Mouse (Mus musculus) lung, embryonic 16.5 days (tissue): ENCODE results near the gene Tspan9. TPM values are rescaled to one million over a fixed set of nuclear protein-coding genes. Genes with fewer than 3 reads are reported as not detected.

ENCODE experiments used
- ATAC-seq: fragments of 200-750 bp; cut with Nextera tagmentation; 2 replicates; pipeline ENCODE4 v1.8.0; 2017; ENCODE audit warnings: low read depth, mild to moderate bottlenecking, moderate library complexity
- H3K27ac ChIP-seq: fragments of 300-500 bp; sonication (generic); 2 replicates; pipeline ENCODE4 v1.5.1; 2014; ENCODE audit warnings: mild to moderate bottlenecking, control low read depth, low read length
- H3K27me3 ChIP-seq: fragments of 300-500 bp; sonication (generic); 2 replicates; pipeline ENCODE4 v1.6.1; 2014; ENCODE audit warnings: low read depth, low read length, mixed read lengths; ENCODE audit not compliant: control insufficient read depth, insufficient read depth
- H3K36me3 ChIP-seq: fragments of 300-500 bp; sonication (generic); 2 replicates; pipeline ENCODE4 v1.6.1; 2014; ENCODE audit warnings: low read length; ENCODE audit not compliant: control insufficient read depth, insufficient read depth
- H3K4me1 ChIP-seq: fragments of 300-500 bp; sonication (generic); replicated peaks from 2 replicates; pipeline ENCODE4 v1.6.1; 2014; ENCODE audit warnings: low read length, mixed read lengths; ENCODE audit not compliant: control insufficient read depth, insufficient read depth
- H3K4me2 ChIP-seq: fragments of 300-500 bp; sonication (generic); 2 replicates; pipeline ENCODE4 v1.6.1; 2014; ENCODE audit warnings: low read depth, low read length, control low read depth
- H3K4me3 ChIP-seq: fragments of 300-500 bp; sonication (generic); 2 replicates; pipeline ENCODE4 v1.5.1; 2014; ENCODE audit warnings: mild to moderate bottlenecking, low read length, control low read depth
- H3K9ac ChIP-seq: fragments of 300-500 bp; sonication (generic); 2 replicates; pipeline ENCODE4 v1.6.1; 2014; ENCODE audit warnings: low read length, control low read depth
- H3K9me3 ChIP-seq: fragments of 300-500 bp; sonication (generic); 2 replicates; pipeline ENCODE4 v1.6.1; 2016; ENCODE audit warnings: low read length; ENCODE audit not compliant: control insufficient read depth
- WGBS: fragments of 180-500 bp; shearing (Covaris S2); extraction: QIAGEN DNeasy Blood & Tissue Kit; methylation state at CpG from one replicate; pipeline ENCODE4 v1.1.7; 2014; 5-methylcytosine and 5-hydroxymethylcytosine counted together
- polyA plus RNA-seq: library from polyadenylated mRNA; unstranded; fragments of >200 nt; fragmentation: Nextera tagmentation; extraction: Ambion mirVana; gene quantifications from 2 replicates; pipeline ENCODE4 v1.2.1, GENCODE M21; 2015

Tspan9 gene
- polyA plus RNA-seq, 1 experiment from 2014 or later, result 158 TPM

- no peak for ATAC-seq
- 66% methylated on average over 5 of the region's 5 CpGs for WGBS
- H3K4me1 ChIP-seq, result peaks cover 47% of the 10 kb centered on the region
These were observed 7.9 kb downstream of the Tspan9 start for GRCm38 (mm10) chr6:128135459-128135858.

GRCm38 (mm10) chr6:128135006-128135405 lies 8.4 kb downstream of the Tspan9 start:
- no peak overlapping the region for H3K4me3 ChIP-seq
- H3K36me3 ChIP-seq, result no peaks in the 10 kb centered on the region
- no peak overlapping the region for H3K4me2 ChIP-seq
- no peak overlapping the region for H3K9ac ChIP-seq
- ATAC-seq, result no peak
- no peaks in the 10 kb centered on the region for H3K9me3 ChIP-seq
- peaks cover 47% of the 10 kb centered on the region for H3K4me1 ChIP-seq
- no peak overlapping the region; the same call in 1 of the 2 replicates for H3K27ac ChIP-seq
- no peaks in the 10 kb centered on the region for H3K27me3 ChIP-seq
- 74% methylated on average over 5 of the region's 5 CpGs for WGBS

More at GRCm38 (mm10) chr6:128135459-128135858, 7.9 kb downstream of the Tspan9 start:
- no peaks in the 10 kb centered on the region for H3K27me3 ChIP-seq
- no peak overlapping the region for H3K9ac ChIP-seq
- H3K9me3 ChIP-seq, result no peaks in the 10 kb centered on the region
- H3K36me3 ChIP-seq, result no peaks in the 10 kb centered on the region
- H3K4me3 ChIP-seq, result no peak overlapping the region
- H3K27ac ChIP-seq, result no peak overlapping the region
- no peak overlapping the region for H3K4me2 ChIP-seq

DNA sequence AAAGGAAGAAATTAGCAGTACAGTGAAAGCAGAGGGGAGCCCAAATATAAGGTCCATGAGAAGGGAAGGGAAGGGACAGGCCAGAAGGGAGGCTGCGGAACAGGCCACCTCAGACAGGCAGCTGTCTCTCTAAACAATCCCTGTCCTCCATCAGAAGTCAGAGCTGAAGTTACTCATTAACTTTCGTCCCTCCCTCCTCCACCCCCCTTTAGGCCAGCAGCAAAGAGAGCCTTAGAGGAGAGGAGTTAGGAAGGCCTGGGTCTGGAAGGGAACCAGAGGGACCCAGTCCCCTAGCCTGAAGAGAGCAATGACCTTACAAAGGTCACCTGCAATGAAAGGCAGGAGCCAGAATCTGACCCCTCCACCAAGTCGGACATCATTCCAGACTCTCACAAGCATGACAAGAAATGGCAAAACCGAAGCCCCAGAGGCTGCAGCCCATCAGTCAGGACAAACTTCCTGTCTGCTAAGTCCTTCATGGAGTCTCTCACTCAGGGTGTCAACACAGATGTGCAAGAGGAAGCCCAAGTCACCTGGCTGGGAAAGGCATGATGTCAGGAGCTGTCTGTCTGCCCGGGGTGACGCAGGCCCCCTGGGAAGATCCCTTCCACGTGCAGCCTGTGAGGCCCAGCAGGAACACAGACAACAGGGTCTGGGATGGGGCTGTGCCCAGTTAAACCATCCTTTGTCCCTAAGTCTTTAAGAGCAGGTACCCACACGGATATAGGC lies 9.0 kb downstream of the Tspan9 start:
- peaks cover 47% of the 10 kb centered on the region for H3K4me1 ChIP-seq
- H3K4me3 ChIP-seq, result no peak overlapping the region
- ATAC-seq, result peak; percentile 19; the same call in 1 of the 2 replicates
- WGBS, result 33% methylated on average over 8 of the region's 8 CpGs
- H3K27ac ChIP-seq, result peak overlapping the region; percentile 85
- no peaks in the 10 kb centered on the region for H3K27me3 ChIP-seq
- H3K9me3 ChIP-seq, result no peaks in the 10 kb centered on the region
- H3K36me3 ChIP-seq, result 0 out of 2 replicates have a peak, but pooled peaks cover 1% of the 10 kb centered on the region
- H3K4me2 ChIP-seq, result peak overlapping the region; percentile 27; the same call in 1 of the 2 replicates
- H3K9ac ChIP-seq, result peak overlapping the region; percentile 39; the same call in 1 of the 2 replicates

- Histone ChIP-seq H3K27me3 (no peaks in the 10 kb centered on the region), H3K4me1 (peaks cover 47% of the 10 kb centered on the region), H3K9ac (peak overlapping the region; percentile 39; the same call in 1 of the 2 replicates), H3K9me3 (no peaks in the 10 kb centered on the region), H3K4me2 (peak overlapping the region; percentile 27; the same call in 1 of the 2 replicates), H3K4me3 (no peak overlapping the region), H3K36me3 (0 out of 2 replicates have a peak, but pooled peaks cover 4% of the 10 kb centered on the region), H3K27ac (peak overlapping the region; percentile 85)
- WGBS, result 50% methylated on average over 10 of the region's 10 CpGs
- ATAC-seq, result peak; percentile 15; the same call in 1 of the 2 replicates
These were observed 9.7 kb downstream of the Tspan9 start for GRCm38 (mm10) chr6:128133679-128134191.

DNA sequence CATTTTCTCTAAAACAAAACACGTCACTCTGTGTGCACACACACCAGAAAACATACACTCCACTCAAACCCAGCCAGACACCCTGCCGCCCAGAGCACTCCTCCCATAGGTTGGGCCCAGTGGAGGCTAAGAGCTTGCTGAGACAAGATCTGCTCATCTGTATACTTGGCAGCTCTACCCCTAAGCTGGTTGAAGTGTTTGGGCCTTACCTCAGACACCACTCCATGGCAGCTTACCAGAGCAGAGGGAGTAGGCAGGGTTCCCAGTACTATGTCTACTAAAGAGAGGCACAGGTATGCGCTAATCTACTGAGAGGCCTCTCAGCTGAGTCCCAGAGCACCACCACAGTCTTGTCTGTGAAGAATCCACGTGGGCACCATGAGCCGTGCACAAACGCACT lies 10.8 kb downstream of the Tspan9 start:
- H3K9ac ChIP-seq, result no peak overlapping the region
- 70% methylated on average over 6 of the region's 6 CpGs for WGBS
- peak overlapping the region; percentile 55 for H3K27ac ChIP-seq
- no peaks in the 10 kb centered on the region for H3K27me3 ChIP-seq
- peak; percentile 61 for ATAC-seq
- peaks cover 47% of the 10 kb centered on the region for H3K4me1 ChIP-seq
- H3K36me3 ChIP-seq, result 0 out of 2 replicates have a peak, but pooled peaks cover 4% of the 10 kb centered on the region
- H3K4me3 ChIP-seq, result no peak overlapping the region
- no peak overlapping the region for H3K4me2 ChIP-seq
- H3K9me3 ChIP-seq, result no peaks in the 10 kb centered on the region

DNA sequence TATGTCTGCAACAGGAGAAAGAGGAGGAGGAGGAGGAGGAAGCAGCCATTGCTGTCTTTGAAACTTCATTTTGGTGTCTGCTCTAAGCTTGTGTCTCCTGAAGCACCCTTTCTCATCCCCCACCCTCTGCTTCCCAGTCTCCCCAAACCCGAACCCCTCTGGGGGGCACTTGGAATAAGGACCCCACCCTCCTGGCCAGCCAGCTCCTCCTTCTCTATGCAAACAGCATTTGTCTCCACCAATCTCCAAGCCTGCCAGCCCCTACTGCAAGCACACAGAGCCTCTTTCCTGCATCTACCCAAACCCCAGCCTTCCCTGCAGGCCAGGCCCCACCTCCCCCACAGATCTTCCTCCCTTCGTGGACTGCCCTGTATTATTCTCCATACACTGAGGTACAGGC lies 12.0 kb downstream of the Tspan9 start:
- Histone ChIP-seq H3K4me1 (peaks cover 41% of the 10 kb centered on the region), H3K4me2 (no peak overlapping the region), H3K36me3 (0 out of 2 replicates have a peak, but pooled peaks cover 4% of the 10 kb centered on the region), H3K27me3 (no peaks in the 10 kb centered on the region), H3K27ac (no peak overlapping the region), H3K4me3 (no peak overlapping the region), H3K9me3 (no peaks in the 10 kb centered on the region), H3K9ac (0 out of 2 replicates have a peak overlapping the region, but pooled peaks have one; percentile 19)
- ATAC-seq, result no peak
- 41% methylated on average over 2 of the region's 2 CpGs for WGBS

GRCm38 (mm10) chr6:128130686-128131085 lies 12.7 kb downstream of the Tspan9 start:
- no peak for ATAC-seq
- 0 out of 2 replicates have a peak, but pooled peaks cover 4% of the 10 kb centered on the region for H3K36me3 ChIP-seq
- no peaks in the 10 kb centered on the region for H3K9me3 ChIP-seq
- no peak overlapping the region for H3K27ac ChIP-seq
- H3K4me3 ChIP-seq, result no peak overlapping the region
- H3K9ac ChIP-seq, result no peak overlapping the region
- H3K27me3 ChIP-seq, result no peaks in the 10 kb centered on the region
- peaks cover 39% of the 10 kb centered on the region for H3K4me1 ChIP-seq
- no peak overlapping the region for H3K4me2 ChIP-seq
- WGBS, result 84% methylated on average over 4 of the region's 4 CpGs

- no peak overlapping the region for H3K4me3 ChIP-seq
- H3K27me3 ChIP-seq, result no peaks in the 10 kb centered on the region
- ATAC-seq, result no peak
These were observed 14.0 kb downstream of the Tspan9 start for GRCm38 (mm10) chr6:128129382-128129781.

DNA sequence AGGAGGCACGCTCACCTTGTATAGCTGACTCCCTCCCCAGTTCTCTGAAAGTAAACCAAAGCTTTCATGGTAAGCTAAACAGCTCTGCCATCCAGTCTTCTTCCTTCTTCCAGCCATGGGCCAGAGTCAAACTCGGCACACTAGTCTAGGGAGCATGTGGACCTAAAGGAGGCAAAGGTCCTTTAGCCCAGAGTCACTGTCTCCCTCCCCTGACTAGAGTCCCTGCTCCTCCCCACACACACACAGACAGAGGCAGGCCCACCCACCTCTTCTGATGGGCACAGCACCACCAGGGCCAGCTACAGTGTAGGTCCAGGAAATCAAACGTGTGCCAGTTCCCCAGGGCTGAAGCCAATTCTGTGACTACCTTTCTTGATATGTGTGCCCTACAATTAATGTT lies 16.1 kb downstream of the Tspan9 start:
- ATAC-seq, result no peak
- H3K36me3 ChIP-seq, result 0 out of 2 replicates have a peak, but pooled peaks cover 4% of the 10 kb centered on the region
- H3K27me3 ChIP-seq, result no peaks in the 10 kb centered on the region
- peaks cover 39% of the 10 kb centered on the region for H3K4me1 ChIP-seq
- 76% methylated on average over 3 of the region's 3 CpGs for WGBS
- H3K9me3 ChIP-seq, result no peaks in the 10 kb centered on the region
- no peak overlapping the region for H3K4me2 ChIP-seq
- H3K4me3 ChIP-seq, result no peak overlapping the region
- H3K9ac ChIP-seq, result no peak overlapping the region
- H3K27ac ChIP-seq, result no peak overlapping the region

More at GRCm38 (mm10) chr6:128129382-128129781, 14.0 kb downstream of the Tspan9 start:
- 62% methylated on average over 5 of the region's 5 CpGs for WGBS
- H3K36me3 ChIP-seq, result 0 out of 2 replicates have a peak, but pooled peaks cover 4% of the 10 kb centered on the region
- peaks cover 39% of the 10 kb centered on the region for H3K4me1 ChIP-seq
- H3K9ac ChIP-seq, result no peak overlapping the region
- H3K27ac ChIP-seq, result no peak overlapping the region
- no peak overlapping the region for H3K4me2 ChIP-seq
- H3K9me3 ChIP-seq, result no peaks in the 10 kb centered on the region
